Mouse (Mus musculus): ENCODE measurements at regions not wholly inside any gene's neighbourhood (a gene's known extent, or its start where the extent isn't known, plus 50 kb on each side); places are given as distances from the start of the nearest gene placed in this dataset.
A peak's percentile ranks its signal among the peaks of the same experiment; 100 is the strongest.

- no peaks in the 10 kb centered on the region for H3K27me3 ChIP-seq
- no peak overlapping the region for H3K4me2 ChIP-seq (replicated peaks)
- ATAC-seq (replicated peaks), result peak; percentile 47
- H3K9ac ChIP-seq (replicated peaks), result no peak overlapping the region
- no peak overlapping the region for H3K27ac ChIP-seq (replicated peaks)
- no peaks in the 10 kb centered on the region for H3K36me3 ChIP-seq
- no peaks in the 10 kb centered on the region for H3K4me1 ChIP-seq
- H3K4me3 ChIP-seq, result no peak overlapping the region
- 73% methylated on average over 3 of the region's 3 CpGs for WGBS
- peaks cover 49% of the 10 kb centered on the region for H3K9me3 ChIP-seq
Measured at GRCm38 (mm10) chr16:3231566-3231965, 359.3 kb upstream of the Olfr161 start.

DNA sequence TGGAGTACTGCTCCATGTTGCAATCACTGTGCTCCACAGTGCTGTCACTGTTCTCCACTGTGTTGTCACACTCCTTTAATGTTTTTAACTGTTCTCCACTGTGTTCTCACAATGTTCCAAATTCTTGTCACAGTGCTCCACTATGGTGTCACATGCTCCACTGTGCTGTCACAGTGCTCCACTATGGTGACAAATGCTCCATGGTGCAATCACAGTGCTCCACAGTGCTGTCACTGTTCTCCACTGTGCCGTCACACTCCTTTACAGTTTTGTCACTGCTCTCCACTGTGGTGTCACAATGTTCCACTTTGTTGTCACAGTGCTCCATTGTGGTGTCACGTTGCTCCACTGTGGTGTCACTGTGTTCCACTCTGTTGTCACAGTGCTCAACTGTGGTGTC lies 358.2 kb upstream of the Olfr161 start:
- no peak overlapping the region for H3K4me3 ChIP-seq
- no peak; the same call in 1 of the 2 replicates for ATAC-seq (replicated peaks)
- H3K27me3 ChIP-seq, result no peaks in the 10 kb centered on the region
- H3K36me3 ChIP-seq, result no peaks in the 10 kb centered on the region
- WGBS, result 45% methylated on average over 2 of the region's 2 CpGs
- no peaks in the 10 kb centered on the region for H3K4me1 ChIP-seq
- H3K9ac ChIP-seq (replicated peaks), result no peak overlapping the region
- H3K4me2 ChIP-seq (replicated peaks), result no peak overlapping the region
- H3K27ac ChIP-seq (replicated peaks), result no peak overlapping the region
- peaks cover 54% of the 10 kb centered on the region for H3K9me3 ChIP-seq

- H3K9ac ChIP-seq (replicated peaks), result no peak overlapping the region
- H3K36me3 ChIP-seq, result no peaks in the 10 kb centered on the region
- no peak overlapping the region for H3K27ac ChIP-seq (replicated peaks)
- H3K4me3 ChIP-seq, result no peak overlapping the region
- H3K27me3 ChIP-seq, result no peaks in the 10 kb centered on the region
- peak; percentile 46 for ATAC-seq (replicated peaks)
- no peaks in the 10 kb centered on the region for H3K4me1 ChIP-seq
- peaks cover 66% of the 10 kb centered on the region for H3K9me3 ChIP-seq
- no peak overlapping the region for H3K4me2 ChIP-seq (replicated peaks)
- WGBS, result 48% methylated on average over 2 of the region's 2 CpGs
Measured at GRCm38 (mm10) chr16:3234063-3234462, 356.8 kb upstream of the Olfr161 start.

GRCm38 (mm10) chr16:3240982-3241719 lies 349.7 kb upstream of the Olfr161 start:
- Histone ChIP-seq H3K4me2 (replicated peaks) (no peak overlapping the region), H3K4me3 (no peak overlapping the region), H3K9me3 (peaks cover 71% of the 10 kb centered on the region), H3K27ac (replicated peaks) (no peak overlapping the region), H3K9ac (replicated peaks) (no peak overlapping the region), H3K27me3 (no peaks in the 10 kb centered on the region), H3K4me1 (no peaks in the 10 kb centered on the region), H3K36me3 (no peaks in the 10 kb centered on the region)
- ATAC-seq (replicated peaks), result peak; percentile 24; the same call in 1 of the 2 replicates
- WGBS, result 71% methylated on average over 5 of the region's 5 CpGs

DNA sequence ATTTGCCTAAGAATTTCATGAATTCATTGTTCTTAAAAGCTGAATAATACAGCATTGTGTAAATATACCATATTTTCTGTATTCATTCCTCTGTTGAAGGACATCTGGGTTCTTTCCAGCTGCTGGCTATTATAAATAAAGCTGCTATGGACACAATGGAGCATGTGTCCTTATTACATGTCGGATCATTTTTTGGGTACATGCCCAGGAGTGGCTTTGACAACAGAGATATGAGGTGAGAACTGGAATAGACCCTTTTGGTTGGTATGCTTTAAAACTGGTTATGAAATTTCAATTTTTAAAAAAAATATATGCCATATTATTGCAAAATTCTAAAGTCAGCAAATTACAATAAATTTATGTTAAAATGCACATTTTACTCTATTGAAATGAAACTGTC lies 348.9 kb upstream of the Olfr161 start:
- no peaks in the 10 kb centered on the region for H3K27me3 ChIP-seq
- H3K9me3 ChIP-seq, result peaks cover 69% of the 10 kb centered on the region
- H3K36me3 ChIP-seq, result no peaks in the 10 kb centered on the region
- H3K27ac ChIP-seq (replicated peaks), result no peak overlapping the region
- no peak overlapping the region for H3K9ac ChIP-seq (replicated peaks)
- no peak overlapping the region for H3K4me3 ChIP-seq
- H3K4me2 ChIP-seq (replicated peaks), result no peak overlapping the region
- no peaks in the 10 kb centered on the region for H3K4me1 ChIP-seq
- 66% methylated on average over 1 of the region's 1 CpGs for WGBS
- ATAC-seq (replicated peaks), result no peak

- H3K27me3 ChIP-seq, result no peaks in the 10 kb centered on the region
- no peak for ATAC-seq (replicated peaks)
- H3K4me1 ChIP-seq, result no peaks in the 10 kb centered on the region
- no peak overlapping the region for H3K9ac ChIP-seq (replicated peaks)
- H3K4me3 ChIP-seq, result no peak overlapping the region
- H3K9me3 ChIP-seq, result peaks cover 61% of the 10 kb centered on the region
- H3K27ac ChIP-seq (replicated peaks), result no peak overlapping the region
- H3K4me2 ChIP-seq (replicated peaks), result no peak overlapping the region
- no peaks in the 10 kb centered on the region for H3K36me3 ChIP-seq
Measured at GRCm38 (mm10) chr16:3246422-3246821, 344.4 kb upstream of the Olfr161 start.

DNA sequence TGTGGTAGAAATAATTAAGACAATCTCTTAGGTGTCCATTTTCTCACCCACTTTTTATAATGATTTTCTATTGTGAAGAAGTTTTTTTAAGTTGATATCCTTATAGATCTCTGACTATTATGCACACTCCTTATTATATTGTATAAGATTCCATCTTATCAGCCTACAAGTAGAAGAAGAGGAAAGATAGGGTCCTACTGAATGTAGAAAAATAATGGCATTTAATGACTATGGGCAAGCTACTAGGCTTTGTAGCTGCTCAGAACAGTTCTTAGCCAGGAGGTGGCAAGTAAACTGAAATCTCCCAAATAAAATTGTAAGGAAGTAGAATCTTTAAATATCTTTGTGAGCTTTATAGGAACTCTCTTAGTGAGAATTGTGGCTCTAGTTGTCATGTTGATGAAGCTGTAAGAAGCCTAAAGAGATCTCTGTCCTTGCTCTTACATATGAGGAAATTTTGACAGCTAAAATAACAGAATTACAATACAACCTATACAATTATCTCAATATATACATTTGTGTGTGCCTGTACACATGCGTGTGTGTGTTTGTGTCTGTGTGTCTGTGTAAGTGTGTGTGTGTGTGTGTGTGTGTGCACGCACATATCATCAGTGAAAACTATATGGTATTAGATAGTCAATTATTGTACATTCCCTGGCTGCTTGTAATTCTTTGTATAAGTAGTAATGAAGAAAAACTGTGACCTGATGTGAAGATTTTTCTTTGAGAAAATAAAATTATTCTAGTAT lies 343.7 kb upstream of the Olfr161 start:
- no peaks in the 10 kb centered on the region for H3K27me3 ChIP-seq
- H3K27ac ChIP-seq (replicated peaks), result no peak overlapping the region
- peaks cover 58% of the 10 kb centered on the region for H3K9me3 ChIP-seq
- no peaks in the 10 kb centered on the region for H3K4me1 ChIP-seq
- 43% methylated on average over 2 of the region's 2 CpGs for WGBS
- H3K36me3 ChIP-seq, result no peaks in the 10 kb centered on the region
- H3K9ac ChIP-seq (replicated peaks), result no peak overlapping the region
- H3K4me2 ChIP-seq (replicated peaks), result no peak overlapping the region
- ATAC-seq (replicated peaks), result no peak
- no peak overlapping the region for H3K4me3 ChIP-seq

GRCm38 (mm10) chr16:3247755-3248110 lies 343.1 kb upstream of the Olfr161 start:
- H3K27ac ChIP-seq (replicated peaks), result no peak overlapping the region

DNA sequence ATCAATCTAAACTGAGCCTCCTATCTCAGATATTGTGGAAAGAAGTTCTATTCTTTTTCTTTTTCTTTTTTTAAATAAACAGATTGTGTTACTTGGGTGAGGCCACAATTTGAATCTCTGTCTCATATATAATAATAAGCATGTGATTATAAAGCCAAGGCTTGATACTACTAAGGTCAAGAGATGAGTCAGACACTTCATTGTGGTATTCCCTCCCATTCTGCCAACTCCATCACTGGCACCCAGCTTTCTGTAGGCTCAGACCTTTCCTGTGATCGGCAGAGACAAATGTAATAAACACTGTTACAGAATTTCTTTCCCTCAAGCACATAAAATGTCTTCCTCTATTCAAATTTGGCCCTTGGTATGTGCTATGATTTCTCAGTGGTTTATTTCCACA lies 337.0 kb upstream of the Olfr161 start:
- H3K36me3 ChIP-seq, result peaks cover 2% of the 10 kb centered on the region; the same call in 1 of the 2 replicates
- 38% methylated on average over 1 of the region's 1 CpGs for WGBS
- no peaks in the 10 kb centered on the region for H3K4me1 ChIP-seq
- H3K4me2 ChIP-seq (replicated peaks), result no peak overlapping the region
- no peak for ATAC-seq (replicated peaks)
- H3K9me3 ChIP-seq, result peaks cover 64% of the 10 kb centered on the region
- H3K4me3 ChIP-seq, result no peak overlapping the region
- H3K27me3 ChIP-seq, result no peaks in the 10 kb centered on the region
- no peak overlapping the region for H3K27ac ChIP-seq (replicated peaks)
- no peak overlapping the region for H3K9ac ChIP-seq (replicated peaks)

More at GRCm38 (mm10) chr16:3247755-3248110, 343.1 kb upstream of the Olfr161 start:
- no peak overlapping the region for H3K4me3 ChIP-seq
- peaks cover 58% of the 10 kb centered on the region for H3K9me3 ChIP-seq
- no peaks in the 10 kb centered on the region for H3K36me3 ChIP-seq
- no peak for ATAC-seq (replicated peaks)
- H3K4me1 ChIP-seq, result no peaks in the 10 kb centered on the region
- WGBS, result 51% methylated on average over 2 of the region's 2 CpGs
- no peak overlapping the region for H3K9ac ChIP-seq (replicated peaks)
- H3K27me3 ChIP-seq, result no peaks in the 10 kb centered on the region
- no peak overlapping the region for H3K4me2 ChIP-seq (replicated peaks)

GRCm38 (mm10) chr16:3256051-3256450 lies 334.8 kb upstream of the Olfr161 start:
- Histone ChIP-seq H3K36me3 (peaks cover 2% of the 10 kb centered on the region; the same call in 1 of the 2 replicates), H3K9me3 (peaks cover 66% of the 10 kb centered on the region), H3K4me2 (replicated peaks) (no peak overlapping the region), H3K4me3 (no peak overlapping the region), H3K27me3 (no peaks in the 10 kb centered on the region), H3K9ac (replicated peaks) (no peak overlapping the region), H3K4me1 (no peaks in the 10 kb centered on the region), H3K27ac (replicated peaks) (no peak overlapping the region)
- ATAC-seq (replicated peaks), result no peak

DNA sequence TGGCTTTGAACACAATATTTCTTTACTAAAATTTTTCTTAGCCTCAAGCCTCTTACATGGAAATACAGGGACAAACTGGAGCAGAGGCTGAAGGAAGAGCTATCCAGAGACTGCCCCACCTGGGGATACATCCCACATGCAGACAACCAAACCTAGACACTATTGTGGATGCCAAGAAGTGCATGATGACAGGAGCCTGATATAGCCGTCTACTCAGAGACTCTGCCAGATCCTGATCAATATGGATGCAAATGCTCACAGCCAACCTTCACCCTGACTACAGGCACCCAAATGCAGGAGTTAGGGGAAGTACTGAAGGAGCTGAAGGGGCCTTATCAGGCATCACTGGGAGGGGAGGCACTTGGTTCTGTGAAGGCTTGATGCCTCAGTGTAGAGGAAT lies 325.5 kb upstream of the Olfr161 start:
- Histone ChIP-seq H3K36me3 (0 out of 2 replicates have a peak, but pooled peaks cover 3% of the 10 kb centered on the region), H3K4me1 (no peaks in the 10 kb centered on the region), H3K4me3 (no peak overlapping the region), H3K9ac (replicated peaks) (no peak overlapping the region), H3K27ac (replicated peaks) (no peak overlapping the region), H3K4me2 (replicated peaks) (no peak overlapping the region), H3K9me3 (peaks cover 71% of the 10 kb centered on the region), H3K27me3 (no peaks in the 10 kb centered on the region)
- WGBS, result 94% methylated on average over 1 of the region's 1 CpGs
- no peak for ATAC-seq (replicated peaks)

GRCm38 (mm10) chr16:3271819-3272490 lies 318.9 kb upstream of the Olfr161 start:
- 65% methylated on average over 2 of the region's 2 CpGs for WGBS
- H3K9me3 ChIP-seq, result peaks cover 72% of the 10 kb centered on the region
- H3K27me3 ChIP-seq, result no peaks in the 10 kb centered on the region
- no peaks in the 10 kb centered on the region for H3K4me1 ChIP-seq
- H3K9ac ChIP-seq (replicated peaks), result no peak overlapping the region
- H3K36me3 ChIP-seq, result no peaks in the 10 kb centered on the region
- H3K4me3 ChIP-seq, result no peak overlapping the region
- no peak for ATAC-seq (replicated peaks)
- H3K27ac ChIP-seq (replicated peaks), result no peak overlapping the region
- no peak overlapping the region for H3K4me2 ChIP-seq (replicated peaks)
